Mouse (Mus musculus) lung, postnatal 14 days (tissue): ENCODE data around the gene Otud7a.

Experiments used
- DNase-seq: peaks from one replicate; pipeline ENCODE4 v3.0.0; 2021

The Otud7a gene

DNA sequence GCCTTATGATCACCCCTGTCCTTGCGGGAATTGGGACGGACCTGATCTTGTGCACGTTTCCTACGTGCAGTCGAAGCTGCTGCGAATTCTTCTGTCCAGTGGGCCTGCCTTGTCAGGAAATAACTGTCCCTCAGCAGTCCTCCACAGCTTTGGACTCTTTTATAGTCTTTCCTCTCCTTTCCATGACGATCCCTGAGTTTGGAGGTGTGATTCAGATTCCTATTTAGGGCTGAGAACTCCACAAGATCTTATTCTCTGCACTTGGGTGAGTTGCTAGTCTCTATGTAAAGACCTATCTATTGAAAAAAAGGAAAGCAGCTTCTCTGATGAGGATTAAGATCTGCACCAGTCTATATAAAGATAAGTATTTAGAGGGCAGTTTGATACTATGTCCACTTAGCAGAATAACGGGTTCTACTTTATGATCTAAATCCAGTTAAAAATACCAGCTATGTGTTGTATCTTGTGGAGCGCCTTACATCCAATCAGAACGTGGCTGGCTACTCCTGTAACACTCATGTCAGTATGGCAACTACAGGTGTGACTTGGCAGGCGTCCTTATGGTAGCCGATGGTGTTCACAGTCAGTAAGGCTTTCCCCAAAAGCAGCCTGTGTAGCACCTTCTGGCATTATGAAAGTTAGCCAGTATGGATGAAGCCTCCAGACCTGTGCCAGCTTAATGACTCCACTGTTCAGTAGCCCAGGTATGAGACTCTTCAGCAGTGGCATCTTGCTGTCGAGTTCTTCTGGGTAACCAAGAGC, 274.8 kb downstream of the Otud7a start:
- DNase-seq, result no peak

DNA sequence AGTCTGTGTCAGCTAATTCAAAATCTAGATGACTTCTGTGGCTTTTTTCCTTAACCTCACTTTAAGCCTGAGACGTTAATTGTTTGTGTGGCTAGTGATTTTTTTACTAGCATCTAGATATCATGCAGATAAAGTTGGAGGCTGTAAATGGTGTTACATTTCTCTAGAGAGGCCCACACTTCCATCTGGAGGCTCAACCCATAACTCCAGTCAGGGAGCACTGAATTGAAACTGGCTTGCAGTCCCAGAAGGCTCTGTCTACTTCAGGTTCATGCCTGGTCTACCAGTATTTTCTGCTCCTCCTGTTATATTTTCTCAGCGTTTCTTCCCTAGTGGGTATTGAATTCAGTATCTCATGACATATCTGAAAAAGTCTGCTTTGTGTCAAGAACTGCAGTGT, 276.1 kb downstream of the Otud7a start:
- DNase-seq, result no peak

DNA sequence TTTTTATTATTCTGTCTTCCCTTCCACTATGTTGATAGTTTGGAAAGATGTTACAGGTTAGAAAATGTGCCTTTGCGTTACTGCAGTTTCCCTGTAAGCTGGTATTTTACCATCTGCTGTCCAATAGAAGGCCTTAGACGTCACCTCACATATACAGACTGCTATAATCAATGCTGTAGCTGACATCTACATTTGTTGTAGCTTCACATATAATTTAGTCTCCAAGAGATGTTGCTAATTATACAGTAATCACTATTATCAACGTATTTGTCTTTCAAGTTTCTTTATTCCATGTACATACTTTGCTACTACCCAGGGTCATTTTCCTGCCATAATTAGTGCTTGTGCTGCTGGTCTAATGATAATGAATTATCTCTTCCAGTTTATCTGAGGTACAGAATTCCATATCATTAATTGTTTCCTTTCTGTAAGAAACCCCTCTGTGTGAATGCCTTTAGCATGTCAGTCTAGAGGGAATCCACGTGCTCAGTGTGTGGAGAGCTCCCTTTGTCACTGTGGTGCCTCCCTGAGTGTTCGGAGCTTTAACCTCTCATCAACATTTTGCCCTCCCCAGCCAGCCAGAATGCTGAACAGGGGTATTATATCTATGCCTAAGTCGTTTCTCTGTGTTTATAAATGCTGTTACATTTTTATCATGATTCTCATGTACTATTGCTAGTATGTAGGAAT, 280.6 kb downstream of the Otud7a start:
- DNase-seq, result no peak

DNA sequence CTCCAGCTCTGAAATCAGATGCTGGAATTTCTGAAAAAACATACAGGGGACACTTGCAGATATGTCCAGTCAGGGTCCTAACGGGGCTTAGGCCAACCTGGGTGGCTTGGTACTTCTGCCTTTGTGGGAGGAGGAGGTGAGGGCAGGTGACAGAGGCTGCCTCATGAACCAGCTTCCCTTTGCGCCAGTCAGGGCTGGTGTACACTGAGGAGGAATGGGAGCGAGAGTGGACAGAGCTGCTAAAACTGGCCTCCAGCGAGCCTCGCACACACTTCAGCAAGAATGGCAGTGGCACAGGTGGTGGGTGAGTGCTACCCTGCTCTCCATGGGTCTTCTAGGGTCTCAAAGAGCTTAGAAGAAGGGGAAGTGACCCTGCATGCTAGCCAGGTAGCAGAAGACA, 285.1 kb downstream of the Otud7a start:
- no peak for DNase-seq

DNA sequence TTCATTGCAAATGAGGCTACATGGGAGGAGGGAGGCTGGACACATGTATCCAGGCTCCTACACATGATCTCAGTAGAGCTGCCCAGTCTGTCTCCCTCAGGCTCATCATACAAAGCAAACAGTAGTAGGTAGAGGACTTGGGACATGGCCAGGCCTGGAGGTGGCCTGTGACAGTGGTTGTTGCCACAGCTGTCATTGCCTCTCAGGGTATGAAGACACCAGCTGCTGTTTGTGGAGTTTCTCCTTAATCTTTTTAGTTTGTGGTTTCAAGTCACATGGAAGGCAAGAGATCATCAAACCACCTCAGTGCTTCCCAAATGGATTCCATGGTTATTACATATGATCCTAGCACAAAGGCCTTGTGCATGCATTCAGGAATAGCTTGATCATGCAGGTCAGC, 285.5 kb downstream of the Otud7a start:
- DNase-seq, result no peak

DNA sequence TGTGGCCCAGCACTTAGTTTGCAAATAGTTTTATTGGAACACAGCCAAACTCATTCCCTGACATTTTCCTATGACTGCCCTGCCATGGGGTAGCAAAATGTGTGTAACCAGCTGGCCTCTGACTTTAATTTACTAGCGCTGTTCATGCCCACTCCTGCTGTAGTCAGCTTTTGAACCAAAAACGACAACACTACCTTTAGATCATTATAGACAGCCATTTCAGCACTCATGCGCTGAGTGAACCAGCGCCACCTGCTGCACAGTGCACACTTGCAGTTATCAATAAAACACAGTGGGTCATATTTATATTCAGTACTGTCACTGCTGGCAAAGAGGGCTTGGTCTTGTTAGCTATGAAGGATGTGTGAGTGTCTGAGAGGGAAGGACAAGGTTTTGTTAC, 293.2 kb downstream of the Otud7a start:
- no peak for DNase-seq

DNA sequence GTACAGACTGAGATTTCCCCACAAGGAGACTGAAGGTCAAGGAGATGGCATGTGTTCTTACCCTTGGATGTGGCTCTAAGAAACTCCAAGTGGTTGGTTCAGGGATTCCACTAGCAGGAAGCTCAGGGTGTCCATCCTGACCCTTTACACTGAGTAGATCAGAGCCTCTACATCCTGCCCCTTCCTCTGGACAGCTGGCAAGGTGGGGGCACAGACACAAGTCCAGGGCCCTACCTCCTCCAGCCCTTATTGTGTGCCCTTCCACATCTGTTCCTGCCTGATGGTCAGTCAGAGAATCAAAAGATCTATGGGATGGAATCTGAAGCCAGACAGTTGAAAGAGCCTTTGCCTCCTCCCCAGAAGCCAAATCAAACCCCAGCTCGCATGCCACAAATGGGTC, 293.6 kb downstream of the Otud7a start:
- DNase-seq, result no peak

DNA sequence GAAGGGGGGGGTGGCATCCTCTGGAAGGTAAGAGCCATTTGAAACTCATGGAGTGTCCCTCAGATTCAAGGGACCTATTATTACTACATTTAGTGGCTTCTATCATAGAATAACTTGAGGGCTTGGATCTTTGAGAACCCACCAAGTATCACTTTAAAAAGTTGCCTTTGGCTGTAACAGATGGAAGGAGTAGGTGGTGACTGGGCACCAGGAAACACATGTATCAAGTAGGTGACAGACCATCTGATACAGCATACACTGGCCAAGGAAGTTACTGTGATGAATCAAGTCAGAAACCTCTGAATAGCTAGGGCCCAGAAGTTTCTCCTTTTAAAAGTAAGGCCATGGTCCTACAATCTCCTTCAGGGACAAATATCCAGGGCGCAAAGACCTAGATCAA, 298.6 kb downstream of the Otud7a start:
- DNase-seq, result no peak

DNA sequence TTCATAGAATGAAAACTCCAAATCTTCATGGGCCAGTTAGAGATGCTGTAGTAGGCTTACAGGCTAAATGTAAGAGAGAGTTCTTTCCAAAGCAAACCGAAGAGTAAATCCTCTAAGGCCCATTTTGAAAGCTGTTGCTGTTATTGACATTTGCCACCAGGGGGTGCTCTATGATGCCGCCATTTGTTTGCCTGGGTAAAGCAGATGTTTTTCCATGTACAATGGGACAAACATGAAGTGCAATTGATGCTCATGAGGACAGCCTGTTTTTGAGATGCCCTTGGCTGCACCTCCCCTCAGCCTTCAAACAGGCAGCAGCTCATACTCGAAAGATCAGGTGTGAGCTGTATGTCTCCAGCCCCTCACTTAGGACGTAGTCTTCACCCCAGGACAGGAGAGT, 307.5 kb downstream of the Otud7a start:
- DNase-seq, result peak; percentile 67

DNA sequence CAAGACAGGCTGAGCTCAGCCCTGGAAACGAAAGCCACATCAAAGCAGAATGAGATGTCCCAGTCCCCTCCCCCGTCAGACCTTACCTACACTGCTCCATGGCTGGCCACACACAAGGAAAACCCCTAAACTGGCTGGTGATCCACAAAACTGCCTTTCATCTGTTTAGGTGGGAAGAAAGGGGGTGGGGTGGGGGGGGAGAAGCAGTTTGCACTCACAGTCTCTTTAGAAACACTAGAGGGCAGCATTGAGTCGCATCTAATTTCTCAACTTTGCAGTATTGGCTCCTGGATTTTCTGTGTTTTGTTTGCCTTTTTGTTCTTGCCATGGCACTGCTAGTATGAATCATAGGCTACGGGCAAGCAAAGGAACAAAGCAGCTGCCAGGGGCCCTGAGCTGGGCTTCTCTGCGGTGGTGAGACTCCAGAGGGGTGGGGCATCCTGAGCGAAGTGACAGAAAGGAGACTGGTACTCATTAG, 308.8 kb downstream of the Otud7a start:
- DNase-seq, result peak; percentile 37

DNA sequence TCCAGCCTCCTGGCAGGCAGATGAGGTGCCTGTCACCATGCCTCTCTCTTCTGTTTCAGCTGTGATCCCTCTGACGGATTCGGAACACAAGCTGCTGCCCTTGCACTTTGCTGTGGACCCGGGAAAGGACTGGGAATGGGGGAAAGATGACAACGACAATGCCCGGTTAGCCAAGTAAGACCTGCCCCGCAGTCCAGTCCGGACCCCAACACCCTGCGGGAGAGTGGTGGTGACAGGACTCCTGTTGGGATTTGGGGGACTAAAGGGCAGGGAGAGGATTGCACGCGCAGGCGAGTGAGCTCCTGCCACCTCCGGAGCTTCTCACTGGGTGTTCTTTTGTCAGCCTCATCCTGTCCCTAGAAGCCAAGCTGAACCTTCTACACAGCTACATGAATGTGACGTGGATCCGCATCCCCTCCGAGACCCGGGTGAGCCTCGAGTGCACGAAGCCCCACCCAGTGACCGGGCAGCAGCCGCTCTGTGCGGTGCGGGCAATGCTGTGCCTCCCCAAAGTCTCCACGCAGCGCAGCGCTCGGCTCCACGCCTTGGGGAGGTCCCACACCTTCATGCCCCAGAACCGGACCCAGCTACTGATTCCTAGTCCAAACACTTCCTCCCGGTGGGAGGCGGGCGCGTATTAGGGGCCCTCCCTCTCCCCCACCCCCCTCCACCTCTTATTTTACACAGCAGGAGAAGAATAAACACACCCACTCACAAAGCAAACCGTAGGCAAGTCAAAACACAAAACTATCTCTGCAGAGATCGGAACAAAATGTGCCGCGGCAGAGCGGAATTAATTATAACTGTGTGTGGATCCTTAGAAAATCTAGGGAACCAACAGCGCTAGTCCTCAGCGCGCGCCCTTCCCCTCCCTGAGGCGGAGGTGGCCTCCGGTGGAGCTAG, 310.3 kb downstream of the Otud7a start:
- DNase-seq, result peak; percentile 73

DNA sequence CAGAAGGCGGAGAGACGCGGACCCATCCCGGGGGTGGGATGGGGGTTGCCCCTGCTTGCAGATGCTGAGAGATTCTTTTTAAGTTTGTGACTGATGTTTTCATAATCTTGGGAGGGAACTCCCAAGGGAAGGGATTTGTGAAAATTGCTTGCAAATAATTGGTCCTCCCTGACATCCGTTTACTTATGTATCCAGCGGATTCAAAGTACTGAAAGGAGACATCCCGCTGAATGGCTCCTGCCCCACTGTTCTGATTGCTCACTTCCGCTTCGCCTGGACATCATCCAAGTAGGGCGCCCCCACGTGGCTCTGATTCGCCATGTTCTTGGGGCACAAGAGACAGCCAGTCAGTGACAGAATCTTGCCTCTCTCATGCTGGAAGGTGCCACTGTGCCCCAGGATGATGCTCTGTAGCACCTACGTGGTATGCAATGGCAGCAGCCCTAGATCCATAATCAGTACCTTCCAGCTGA, 311.0 kb downstream of the Otud7a start:
- peak; percentile 93 for DNase-seq

DNA sequence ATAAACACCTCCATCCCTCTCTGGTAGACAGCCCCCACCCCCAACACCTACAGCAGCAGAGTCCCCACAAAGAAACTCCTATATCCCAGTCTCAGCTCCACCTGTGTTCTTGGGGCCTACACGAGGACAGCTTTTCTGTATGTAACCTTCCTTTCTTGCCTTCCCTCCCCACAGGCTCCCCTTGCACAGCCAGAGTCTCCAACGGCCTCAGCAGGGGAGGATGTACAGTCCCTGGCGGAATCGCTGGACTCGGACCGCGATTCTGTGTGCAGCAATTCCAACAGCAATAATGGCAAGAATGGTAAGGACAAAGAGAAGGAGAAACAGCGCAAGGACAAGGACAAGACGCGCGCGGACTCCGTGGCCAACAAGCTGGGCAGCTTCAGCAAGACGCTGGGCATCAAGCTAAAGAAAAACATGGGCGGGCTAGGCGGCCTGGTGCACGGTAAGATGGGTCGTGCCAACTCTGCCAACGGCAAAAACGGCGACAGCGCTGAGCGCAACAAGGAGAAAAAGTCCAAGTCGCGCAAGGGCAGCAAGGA, 312.7 kb downstream of the Otud7a start:
- no peak for DNase-seq

DNA sequence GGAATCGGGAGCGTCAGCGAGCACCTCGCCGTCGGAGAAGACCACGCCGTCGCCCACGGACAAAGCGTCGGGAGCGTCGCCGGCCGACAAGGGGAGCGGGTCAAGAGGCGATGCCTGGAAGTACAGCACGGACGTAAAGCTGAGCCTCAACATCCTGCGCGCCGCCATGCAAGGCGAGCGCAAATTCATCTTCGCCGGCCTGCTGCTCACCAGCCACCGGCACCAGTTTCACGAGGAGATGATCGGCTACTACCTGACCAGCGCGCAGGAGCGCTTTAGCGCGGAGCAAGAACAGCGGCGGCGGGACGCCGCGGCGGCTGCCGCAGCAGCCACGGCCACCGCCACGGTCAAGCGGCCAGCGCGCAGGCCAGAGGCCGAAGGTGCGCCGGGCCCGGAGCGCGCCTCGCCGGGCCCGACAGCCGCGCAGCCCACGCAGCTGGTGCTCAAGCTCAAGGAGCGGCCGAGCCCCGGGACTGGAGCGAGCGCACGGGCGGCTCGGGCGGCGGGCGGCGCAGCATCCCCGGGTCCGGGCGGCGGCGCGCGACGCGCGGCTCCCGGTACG, 313.2 kb downstream of the Otud7a start:
- no peak for DNase-seq

DNA sequence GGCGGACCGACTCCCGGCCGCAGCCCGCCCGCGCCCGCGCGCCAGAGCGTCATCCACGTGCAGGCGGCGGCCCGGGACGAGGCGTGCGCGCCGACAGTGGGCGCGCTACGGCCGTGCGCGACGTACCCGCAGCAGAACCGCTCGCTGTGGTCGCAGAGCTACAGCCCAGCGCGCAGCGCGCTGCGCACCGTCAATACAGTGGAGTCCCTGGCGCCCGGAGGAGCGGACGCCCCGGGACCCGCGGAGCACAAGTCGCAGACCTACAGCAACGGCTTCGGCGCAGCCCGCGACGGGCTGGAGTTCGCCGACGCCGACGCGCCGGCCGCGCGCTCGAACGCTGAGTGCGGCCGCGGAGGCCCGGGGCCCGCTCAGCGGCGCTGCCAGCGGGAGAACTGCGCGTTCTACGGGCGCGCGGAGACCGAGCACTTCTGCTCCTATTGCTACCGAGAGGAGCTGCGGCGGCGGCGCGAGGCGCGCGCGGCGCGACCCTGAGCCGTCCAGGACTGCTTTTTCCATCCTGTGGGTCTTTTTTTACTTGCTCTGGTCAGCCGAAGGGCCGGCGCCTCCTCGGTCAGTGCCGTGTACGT, 313.8 kb downstream of the Otud7a start:
- no peak for DNase-seq

DNA sequence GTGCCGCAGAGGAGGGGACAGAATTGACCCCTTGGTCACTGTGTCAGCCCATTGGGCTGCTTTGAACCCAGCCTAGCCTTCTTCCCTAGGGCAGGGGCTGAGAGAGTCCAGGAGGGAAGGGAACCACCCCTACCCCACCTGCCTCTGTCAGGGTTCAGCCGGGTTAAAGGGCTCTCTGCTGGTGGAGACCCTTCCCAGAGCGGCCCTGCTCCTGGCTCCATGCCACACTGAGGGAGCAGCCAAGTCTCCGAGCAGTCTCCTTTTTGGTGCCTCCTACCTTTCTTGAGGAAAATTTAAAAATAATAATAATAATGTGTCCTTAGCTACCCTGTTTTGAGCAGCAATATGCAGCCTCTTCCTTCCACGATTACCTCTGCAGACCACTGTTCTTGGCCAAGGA, 315.1 kb downstream of the Otud7a start:
- no peak for DNase-seq

DNA sequence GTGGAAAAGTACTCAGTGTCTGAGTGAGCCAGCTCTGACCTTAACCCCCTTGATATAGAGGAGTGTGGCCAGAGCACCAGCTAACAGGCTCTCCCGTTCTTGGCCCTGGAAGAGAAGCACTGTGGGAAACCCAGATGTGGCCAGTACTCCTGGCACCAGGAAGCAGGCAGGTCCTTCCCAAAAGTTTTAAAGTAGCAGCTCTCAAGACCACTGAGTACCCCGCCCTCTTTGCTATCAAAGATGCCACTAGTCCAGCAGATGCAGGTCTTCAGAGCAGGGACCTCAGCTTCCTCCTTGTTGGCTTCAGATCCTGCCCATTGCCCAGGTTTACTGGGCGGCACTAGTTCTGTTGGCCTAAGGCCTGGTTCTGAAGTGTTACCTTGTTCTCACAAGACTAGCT, 318.0 kb downstream of the Otud7a start:
- no peak for DNase-seq

DNA sequence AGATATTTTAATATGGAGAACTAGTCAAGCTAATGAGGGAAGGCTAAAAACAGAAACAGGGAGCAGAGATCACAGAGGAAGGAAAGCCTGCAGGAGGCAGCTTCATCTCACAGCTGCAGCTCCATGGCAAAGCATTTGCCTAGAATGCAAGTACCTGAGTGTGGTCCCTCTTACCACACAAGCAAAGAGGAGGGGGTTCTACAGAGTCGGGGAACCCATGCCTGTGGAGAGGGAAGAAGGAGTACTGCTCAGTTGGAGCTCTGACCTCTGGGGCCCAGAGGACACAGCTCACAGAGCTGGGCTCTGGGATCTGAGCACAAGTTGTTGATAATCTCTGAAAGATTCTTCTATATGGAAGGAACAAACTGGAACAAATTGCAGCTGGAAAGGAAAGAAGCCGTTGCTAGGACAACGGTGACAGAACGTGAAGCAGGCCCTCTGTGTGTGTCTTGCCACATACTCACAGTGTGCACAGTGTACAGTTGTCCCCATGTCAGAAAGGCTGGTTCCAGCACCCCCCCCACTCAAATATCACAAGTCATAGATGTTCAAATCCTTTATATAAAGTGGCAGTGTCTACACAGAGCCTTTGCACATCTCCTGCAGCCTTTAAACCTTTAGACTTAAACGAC, 324.0 kb downstream of the Otud7a start:
- DNase-seq, result no peak

DNA sequence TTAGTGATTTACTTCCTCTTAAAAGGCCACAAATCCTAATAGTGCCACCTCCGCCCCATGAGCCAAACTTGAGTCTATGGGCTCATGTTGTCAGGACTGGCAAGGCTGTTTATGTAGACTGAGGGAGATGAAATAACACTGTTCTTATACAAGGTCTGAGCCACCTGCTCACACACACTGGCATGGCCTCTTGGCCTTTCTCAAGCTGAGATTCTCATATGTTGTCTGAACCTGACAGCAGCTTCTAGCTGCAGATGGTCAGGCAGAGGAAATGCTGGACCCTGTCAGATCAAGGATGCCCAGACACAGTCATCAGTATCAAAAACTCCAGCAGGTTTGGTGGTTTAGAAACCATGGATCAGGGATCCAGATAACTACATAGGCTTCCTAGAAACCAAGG, 328.7 kb downstream of the Otud7a start:
- no peak for DNase-seq

DNA sequence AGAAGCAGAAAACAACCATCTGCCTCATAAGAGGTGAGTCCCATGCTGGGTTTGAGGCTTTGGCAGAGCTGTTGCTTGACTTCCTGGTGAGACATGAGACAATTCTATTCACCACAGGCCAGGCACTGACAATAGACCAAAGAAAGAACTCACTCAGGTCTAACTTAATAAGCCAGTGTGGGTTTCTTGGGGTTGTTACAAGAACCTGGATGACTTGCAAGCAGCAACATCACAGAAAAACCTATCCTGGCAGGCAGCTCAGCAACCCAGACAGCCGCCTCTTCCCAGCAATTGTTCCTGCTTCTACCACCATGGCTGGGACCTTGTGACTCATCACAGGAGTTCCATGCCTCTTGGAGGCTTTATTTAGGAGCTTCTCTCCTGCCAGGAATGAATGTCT, 329.7 kb downstream of the Otud7a start:
- DNase-seq, result no peak

DNA sequence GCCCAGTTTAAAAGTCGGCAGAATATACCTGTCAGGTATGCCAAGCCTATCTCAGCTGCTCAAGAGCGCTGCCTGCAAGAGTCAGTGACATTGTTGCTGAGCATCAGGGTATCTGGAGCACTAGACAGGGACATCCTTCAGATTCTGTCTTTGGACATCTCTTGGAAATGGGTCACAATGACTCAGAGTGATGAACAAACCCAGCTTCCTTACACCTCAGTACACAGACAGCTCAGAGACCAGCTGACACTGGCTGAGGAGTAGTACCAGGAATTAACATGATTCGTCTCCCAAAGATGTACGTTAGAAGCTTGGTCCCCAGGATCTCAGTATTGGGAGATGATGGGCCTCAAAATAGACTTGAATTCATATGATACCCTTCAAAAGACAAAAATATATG, 332.8 kb downstream of the Otud7a start:
- DNase-seq, result no peak

DNA sequence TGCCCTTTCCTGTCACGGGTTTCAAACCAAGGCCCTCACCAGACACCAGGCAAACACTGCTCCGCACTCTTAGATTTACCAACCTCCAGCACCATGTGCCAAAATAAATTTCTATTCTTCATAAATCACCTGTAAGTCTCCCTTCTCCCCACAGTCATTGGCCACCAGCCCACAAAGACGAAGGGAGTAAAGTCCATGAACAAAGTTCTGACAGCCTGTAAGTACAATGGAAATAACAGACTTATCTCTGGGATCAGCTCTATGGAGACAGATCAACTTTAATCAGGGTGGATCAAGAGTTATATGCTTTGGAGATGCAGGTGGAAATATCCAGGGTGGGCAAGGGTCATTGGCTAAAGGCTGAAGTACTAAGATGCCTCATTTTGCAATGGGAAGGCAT, 336.3 kb downstream of the Otud7a start:
- no peak for DNase-seq
